In the genomic region with DNA sequence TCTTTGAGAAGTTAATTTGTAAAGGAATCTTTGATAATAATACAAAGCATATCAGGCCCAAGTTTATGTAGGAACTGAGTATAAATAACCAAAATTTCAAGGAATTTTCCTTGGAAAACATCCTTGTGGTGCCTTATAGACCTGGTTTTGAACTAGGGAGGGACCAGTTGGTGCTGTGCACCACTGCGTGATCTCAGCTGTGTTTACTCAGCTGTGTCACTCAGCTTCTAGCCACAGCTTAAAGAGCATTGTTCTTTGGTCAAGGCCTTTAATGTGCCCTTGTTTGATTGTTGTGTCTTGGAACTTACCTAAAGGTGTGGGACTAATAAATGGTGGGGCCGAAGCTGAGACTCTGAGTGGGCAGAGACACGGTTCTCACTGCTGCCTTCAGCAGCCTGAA, we compare ENCODE assay signal across 17 mouse cellular contexts.
"Had no signal": no experiment of that assay in that cellular context is flagged by ENCODE, and none has a peak within 500 bp of the region (broad histone marks: within the 10 kb centered on the region; RNA-seq: fewer than 3 reads in every experiment).

No protein-coding gene starts in this region.

- H3K4me3 ChIP-seq: liver, embryonic 13.5 days; liver, embryonic 15.5 days; lung, embryonic 15.5 days; megakaryocyte, embryonic 14.5 days; midbrain, embryonic 13.5 days; midbrain, embryonic 15.5 days; neural tube, embryonic 12.5 days had no signal

- H3K9me3 ChIP-seq: liver, embryonic 13.5 days; liver, embryonic 15.5 days; lung, embryonic 15.5 days; megakaryocyte, embryonic 14.5 days; midbrain, embryonic 13.5 days; midbrain, embryonic 15.5 days; neural tube, embryonic 12.5 days had no signal

- H3K27me3 ChIP-seq: liver, embryonic 13.5 days; liver, embryonic 15.5 days; lung, embryonic 15.5 days; megakaryocyte, embryonic 14.5 days; midbrain, embryonic 13.5 days; midbrain, embryonic 15.5 days; neural tube, embryonic 12.5 days had no signal

- H3K27ac ChIP-seq: liver, embryonic 13.5 days; liver, embryonic 15.5 days; lung, embryonic 15.5 days; macrophage; midbrain, embryonic 13.5 days; midbrain, embryonic 15.5 days; neural tube, embryonic 12.5 days had no signal

- ATAC-seq: liver, postnatal 0 days; lung, postnatal 0 days; midbrain, embryonic 13.5 days; midbrain, embryonic 15.5 days had no signal

- H3K9ac ChIP-seq: liver, embryonic 13.5 days; liver, embryonic 15.5 days; liver, postnatal 0 days; lung, embryonic 15.5 days; midbrain, embryonic 13.5 days; midbrain, embryonic 15.5 days; neural tube, embryonic 12.5 days had no signal

- DNase-seq: liver, embryonic 13.5 days; liver, postnatal 0 days; lung, adult 2 months; lung, postnatal 14 days; lung, postnatal 36 days; right cerebral cortex, postnatal 14 days; thymus, adult 2 months; thymus, postnatal 36 days had no signal

- H3K4me2 ChIP-seq: liver, embryonic 11.5 days; liver, embryonic 13.5 days; liver, embryonic 15.5 days; lung, embryonic 15.5 days; midbrain, embryonic 13.5 days; midbrain, embryonic 15.5 days; neural tube, embryonic 12.5 days had no signal

- H3K4me1 ChIP-seq: lung, embryonic 15.5 days; midbrain, embryonic 13.5 days; midbrain, embryonic 15.5 days; neural tube, embryonic 12.5 days had no signal
